Mouse (Mus musculus) kidney, postnatal 10 days (tissue): Measurements from ENCODE around the gene Mff.

Source experiments
- DNase-seq: peaks from one replicate; pipeline ENCODE4 v3.0.0; 2021; ENCODE audit warnings: mixed read lengths

The Mff gene

GRCm38 (mm10) chr1:82724339-82725025 lies at the start of gene Mff:
TSS of gene Mff (plus strand) at chr1:82724890.
- DNase-seq: peak; percentile 96

- no peak for DNase-seq
Measured at GRCm38 (mm10) chr1:82686328-82686727, 38.4 kb upstream of the Mff start.

DNA sequence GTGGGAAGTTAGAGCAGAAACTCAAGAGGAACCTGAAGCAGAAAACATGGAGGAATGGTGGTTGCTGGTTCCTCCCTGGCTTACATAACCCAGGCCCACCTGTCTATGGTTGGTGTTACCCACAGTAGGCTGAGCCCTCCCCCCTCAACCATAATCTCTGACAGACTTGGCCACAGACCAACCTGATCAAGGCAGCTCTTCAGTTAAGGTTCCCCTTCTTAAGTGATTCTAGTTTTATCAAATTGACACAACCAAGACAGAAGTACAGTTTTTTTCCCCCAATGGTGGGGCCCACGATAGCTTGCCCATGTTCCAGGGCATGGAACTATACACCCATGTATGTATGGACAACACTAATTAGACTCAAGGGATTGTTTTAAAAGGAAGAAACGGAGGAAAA lies 37.8 kb upstream of the Mff start:
- DNase-seq: no peak

DNA sequence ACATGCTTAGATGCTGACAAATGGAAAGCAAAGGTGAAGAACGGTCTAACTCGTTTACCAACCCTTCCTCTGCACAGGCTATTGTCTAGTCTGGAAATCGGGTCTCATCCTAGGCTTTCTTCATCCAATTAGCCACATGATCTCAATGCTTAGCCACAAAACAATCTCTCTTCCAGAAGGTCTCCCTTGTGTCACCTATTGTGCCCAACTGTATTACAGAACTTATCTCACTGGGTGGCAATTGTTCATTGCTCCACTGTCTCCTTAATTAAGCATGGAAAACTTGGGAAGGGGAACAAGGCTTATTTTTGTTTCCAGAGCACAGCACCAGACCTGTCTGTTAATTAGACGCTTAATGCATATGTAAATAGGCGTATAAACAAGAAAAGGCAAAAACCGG lies 36.8 kb upstream of the Mff start:
- DNase-seq: no peak

DNA sequence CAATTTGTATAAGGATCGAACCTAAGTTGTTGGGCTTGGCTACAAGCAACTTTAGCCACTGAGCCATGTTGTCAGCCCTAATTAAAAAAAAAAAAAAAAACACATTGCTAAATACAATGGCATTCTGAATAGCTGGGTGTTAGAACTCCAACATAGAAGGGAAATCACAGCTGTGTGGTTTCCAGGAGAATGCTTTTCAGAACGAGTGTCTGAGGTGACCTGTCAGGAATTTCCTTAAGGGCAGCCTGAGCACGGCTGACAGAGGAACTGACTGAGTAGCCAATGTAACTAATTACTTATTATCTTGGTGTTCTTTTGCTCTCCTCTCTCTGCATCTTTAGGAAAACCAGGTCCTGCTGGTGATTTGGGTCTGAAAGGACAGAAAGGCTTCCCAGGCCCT lies 28.8 kb upstream of the Mff start:
- no peak for DNase-seq

DNA sequence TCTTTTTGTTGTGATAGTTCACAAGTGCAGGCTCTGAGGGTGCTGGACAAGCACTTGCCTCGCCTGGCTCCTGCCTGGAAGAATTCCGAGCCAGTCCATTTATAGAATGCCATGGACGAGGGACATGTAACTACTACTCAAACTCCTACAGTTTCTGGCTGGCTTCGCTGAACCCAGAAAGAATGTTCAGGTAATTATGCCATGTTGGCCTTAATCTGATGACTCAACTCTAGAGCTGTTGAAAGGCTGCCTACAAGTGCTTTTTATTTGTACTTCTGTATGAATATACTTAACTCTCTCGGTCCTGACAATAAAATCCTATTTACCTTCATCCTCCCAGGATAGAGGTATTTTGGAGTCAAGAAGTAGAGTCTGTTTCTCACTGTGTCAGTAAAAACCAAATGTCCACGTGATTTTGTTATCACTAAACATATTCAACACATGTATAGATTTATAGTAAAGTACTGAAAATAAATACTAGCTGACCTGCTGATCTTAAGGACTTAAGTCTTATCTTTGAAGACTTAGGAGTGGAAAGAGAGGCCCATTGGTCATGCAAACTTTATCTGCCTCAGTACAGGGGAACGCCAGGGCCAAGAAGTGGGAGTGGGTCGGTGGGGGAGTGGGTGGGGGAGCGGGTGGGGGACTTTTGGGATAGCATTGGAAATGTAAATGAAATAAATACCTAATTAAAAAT lies 6.7 kb upstream of the Mff start:
- no peak for DNase-seq

- DNase-seq: no peak
Measured at GRCm38 (mm10) chr1:82725026-82725874, 560 bp downstream of the Mff start.

DNA sequence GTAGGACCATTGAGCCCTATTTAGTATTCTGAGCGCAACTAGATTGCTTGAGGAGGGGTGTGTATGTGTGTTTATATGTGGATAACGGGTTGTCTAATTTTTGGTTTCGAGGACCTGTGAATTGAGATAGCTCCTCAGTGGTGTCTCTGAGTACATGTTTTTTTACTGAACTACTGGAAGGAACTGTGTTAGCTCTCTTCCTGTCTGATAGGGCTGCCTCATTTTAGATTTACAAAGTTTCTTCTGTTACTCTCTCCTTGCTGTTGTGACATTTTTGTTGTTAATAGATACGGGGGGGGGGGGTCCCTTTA lies 1.1 kb downstream of the Mff start:
- no peak for DNase-seq

- DNase-seq: no peak
Measured at GRCm38 (mm10) chr1:82726482-82726881, 1.8 kb downstream of the Mff start.

DNA sequence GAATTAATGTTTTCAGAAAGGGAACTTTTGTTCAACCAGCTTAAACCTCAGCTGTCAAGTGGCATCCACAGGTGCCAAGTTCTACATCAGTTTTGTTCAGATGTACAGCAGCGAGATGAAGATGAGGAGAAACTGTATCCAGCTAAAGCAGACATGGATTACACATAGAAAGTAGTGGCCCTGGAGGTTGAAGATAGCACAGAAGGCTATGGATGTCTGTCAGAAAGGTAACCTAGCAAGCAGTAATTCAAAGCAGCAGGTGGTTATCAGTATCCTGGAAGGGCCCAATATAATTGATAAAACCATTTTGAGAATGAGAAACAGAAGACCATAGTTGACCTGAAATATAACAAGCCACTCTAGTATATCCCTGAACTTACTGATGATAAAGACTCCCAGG lies 8.7 kb downstream of the Mff start:
- DNase-seq: no peak

DNA sequence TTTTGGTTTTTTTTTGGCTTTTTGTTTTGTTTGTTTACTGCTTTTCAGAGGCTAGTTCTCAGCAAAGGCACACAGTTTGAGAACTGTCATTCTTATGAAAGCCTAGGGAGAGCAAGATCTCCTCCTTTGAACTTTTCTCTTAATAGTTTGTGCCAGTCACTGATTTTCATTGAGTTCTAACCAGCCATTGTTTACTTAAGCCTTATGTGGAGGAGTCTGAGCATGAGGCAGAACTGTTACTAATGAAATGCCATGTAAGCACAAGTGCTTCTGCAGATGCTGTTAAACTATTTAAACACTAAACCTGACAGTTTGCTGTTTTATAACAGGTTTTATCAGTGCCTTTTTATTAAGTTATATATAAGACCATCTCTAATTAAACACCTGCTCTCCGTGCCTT lies 13.4 kb downstream of the Mff start:
- DNase-seq: no peak

GRCm38 (mm10) chr1:82741539-82741938 lies 16.8 kb downstream of the Mff start:
- DNase-seq: no peak

DNA sequence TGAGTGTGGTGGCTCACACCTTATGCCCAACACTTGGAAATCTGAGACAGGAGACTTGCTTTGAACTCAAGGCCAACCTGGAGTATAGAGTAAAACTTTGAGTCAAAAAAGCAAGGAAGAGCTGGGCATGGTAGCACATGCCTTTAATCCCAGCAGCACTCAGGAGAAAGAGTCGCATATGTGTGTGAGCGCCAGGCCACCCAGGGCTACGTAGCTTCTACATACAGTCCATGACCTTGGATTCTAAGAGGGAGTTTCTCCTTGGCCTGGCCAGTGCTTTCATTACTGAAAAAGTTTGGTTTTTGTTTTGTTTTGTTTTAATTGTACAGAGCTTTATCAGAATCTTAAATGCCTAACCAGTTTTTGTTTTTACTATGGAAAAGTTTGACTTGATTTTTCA lies 19.3 kb downstream of the Mff start:
- DNase-seq: no peak

- DNase-seq: no peak
Measured at GRCm38 (mm10) chr1:82746408-82746807, 21.7 kb downstream of the Mff start.

- no peak for DNase-seq
Measured at GRCm38 (mm10) chr1:82747714-82748452, 23.2 kb downstream of the Mff start.

GRCm38 (mm10) chr1:82759520-82759919 lies 34.8 kb downstream of the Mff start:
- DNase-seq: no peak

DNA sequence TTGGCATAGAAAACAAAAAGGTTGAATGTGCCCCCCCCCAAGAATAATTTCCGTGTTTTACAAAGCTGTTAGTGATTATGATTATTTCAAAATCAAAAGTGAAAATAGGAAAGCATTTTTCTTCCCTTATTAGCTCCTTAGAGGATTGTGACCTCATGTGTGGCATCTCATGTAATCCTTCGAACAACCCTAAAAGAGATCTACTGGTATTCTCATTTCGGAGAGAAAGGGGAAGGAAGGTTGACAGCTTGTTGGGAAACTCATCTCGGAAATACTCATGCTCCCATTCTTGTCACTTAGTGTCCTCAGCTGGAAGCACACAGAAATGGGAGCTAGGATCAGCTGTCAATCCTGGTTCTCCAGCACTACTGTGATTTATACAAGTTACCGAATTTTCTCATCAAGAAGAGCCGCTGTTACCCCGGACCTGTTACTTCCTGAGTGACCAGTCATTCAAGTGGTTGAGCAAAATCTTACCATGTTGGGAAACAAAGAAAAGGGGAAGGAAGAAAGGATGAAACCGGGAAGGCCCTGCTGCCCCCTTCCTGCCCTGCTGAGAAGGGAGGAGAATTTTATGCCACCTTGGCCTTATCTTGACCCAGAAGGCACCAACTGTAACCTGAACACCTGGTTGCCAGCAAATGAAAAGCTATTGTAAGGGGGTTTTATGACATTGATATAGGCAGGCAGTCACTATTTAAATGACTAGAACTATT lies 36.9 kb downstream of the Mff start:
- no peak for DNase-seq

DNA sequence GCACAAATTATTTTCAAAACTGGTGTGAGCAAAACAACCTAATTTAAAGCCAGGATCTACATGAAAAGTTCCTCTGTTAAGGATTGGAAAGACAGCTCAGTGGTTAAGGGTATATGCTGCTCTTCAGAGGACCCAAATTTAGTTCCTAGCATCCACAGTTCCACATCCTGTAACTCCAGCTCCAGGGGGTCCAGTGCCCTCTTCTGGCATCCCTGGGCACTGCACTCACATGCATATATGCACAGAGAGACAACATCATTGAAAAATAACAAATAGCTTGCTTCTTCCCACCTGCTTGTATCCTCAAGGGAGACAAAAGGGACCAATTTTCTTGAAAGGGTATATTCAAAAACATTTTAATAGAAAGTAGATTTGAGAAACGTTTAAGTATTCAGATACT lies 37.6 kb downstream of the Mff start:
- DNase-seq: no peak

DNA sequence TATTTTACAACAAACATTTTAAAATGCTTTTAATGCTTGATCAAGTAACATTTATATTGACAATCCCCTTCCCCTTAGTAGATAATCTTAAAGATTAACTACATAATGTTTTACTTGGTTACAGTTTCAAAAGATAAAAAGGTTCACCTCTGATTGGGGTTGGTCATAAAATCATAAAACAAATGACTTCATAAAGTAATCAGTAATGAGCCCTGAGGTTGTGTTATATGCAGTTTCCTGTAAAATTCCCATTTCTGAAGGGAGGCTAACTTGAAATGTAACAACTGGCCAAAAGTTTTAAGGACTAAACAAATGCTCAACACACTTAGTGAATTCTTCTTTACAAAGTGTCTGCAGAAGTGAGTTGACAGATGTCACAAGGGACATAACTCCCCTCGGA lies 41.5 kb downstream of the Mff start:
- DNase-seq: no peak

GRCm38 (mm10) chr1:82766641-82767040 lies 42.0 kb downstream of the Mff start:
- DNase-seq: no peak

DNA sequence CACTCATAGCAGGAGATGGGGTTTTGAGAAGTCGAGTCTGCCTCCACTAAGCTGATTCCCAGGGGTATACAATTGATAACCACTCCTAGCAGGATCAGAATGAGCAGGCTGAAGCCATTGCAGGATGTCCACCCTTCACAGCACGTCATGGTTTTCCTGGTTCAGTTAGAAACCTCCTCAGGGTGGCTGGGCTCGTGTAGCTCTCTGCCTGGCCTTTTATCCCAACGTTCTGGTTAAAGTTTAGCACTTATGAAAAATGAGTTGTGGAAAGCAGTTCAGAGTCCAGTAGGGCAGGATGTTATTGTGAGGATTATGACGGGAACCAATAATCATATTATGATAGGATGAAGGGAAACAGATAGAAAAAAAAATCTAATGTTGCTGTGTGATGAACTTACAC lies 43.6 kb downstream of the Mff start, which contains the start of gene Tm4sf20:
TSS of gene Tm4sf20 (minus strand) at position 193 of the 400 bp plus-strand sequence.
- no peak for DNase-seq

DNA sequence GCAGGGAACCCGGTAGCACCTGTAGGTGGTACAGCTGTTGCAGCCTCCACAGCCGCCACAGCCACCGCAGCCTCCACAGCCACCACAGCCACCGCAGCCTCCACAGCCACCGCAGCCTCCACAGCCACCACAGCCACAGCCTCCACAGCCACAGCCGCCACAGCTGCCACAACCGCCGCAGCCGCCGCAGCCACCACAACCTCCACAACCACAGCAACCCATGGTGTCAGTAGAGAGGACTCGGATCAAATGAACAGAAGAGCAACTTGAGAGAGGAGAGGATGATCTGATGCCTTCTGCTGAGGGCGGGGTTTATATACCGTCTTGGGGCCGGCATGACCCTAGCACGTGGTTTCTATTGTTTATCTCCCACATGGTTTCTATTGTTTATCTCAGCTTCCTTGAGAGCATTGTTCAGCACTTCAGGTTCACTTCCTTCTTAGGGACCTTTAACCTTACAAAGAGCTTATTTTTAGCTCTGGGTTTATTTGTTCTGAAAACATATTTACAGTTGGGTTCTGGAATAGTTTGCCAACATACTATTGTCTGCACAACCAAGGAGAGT lies 46.4 kb downstream of the Mff start, which contains the start of gene Gm47791:
TSS of gene Gm47791 (minus strand) at position 222 of the 565 bp plus-strand sequence.
- no peak for DNase-seq
